Mouse (Mus musculus) testis, postnatal 10 days (tissue): ENCODE measurements around the gene Jazf1.

Experiments
- DNase-seq: peaks from one replicate; pipeline ENCODE4 v3.0.0; 2021; ENCODE audit warnings: low spot score

Jazf1 gene

DNA sequence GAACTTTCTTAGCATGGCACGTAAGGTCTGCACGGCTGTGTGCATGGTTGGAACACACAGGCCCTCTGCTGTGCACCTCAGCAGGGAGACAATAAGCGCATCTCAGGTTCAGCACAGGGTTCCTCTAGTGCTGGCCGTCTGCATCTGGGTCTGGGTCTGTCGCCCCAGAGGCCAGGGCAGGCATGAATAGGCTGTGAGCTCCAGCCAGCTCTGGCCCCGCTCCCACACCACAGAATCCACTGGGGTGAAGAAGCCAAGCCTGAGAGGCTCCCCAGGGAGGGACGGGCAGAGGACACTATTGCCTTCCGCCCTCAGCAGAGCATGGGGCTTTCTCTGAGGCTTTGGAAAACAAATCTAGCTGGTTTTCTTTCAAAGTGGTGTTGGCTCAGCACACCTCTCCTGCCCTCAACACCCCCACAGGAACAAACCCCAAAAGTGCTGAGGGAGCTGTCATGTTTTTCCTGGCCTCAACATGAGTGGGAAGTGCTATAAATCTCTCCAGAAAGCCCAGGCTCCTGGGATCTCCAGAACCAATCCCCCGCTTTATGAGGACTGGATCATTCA is 272.3 kb downstream of the Jazf1 start:
- no peak for DNase-seq

DNA sequence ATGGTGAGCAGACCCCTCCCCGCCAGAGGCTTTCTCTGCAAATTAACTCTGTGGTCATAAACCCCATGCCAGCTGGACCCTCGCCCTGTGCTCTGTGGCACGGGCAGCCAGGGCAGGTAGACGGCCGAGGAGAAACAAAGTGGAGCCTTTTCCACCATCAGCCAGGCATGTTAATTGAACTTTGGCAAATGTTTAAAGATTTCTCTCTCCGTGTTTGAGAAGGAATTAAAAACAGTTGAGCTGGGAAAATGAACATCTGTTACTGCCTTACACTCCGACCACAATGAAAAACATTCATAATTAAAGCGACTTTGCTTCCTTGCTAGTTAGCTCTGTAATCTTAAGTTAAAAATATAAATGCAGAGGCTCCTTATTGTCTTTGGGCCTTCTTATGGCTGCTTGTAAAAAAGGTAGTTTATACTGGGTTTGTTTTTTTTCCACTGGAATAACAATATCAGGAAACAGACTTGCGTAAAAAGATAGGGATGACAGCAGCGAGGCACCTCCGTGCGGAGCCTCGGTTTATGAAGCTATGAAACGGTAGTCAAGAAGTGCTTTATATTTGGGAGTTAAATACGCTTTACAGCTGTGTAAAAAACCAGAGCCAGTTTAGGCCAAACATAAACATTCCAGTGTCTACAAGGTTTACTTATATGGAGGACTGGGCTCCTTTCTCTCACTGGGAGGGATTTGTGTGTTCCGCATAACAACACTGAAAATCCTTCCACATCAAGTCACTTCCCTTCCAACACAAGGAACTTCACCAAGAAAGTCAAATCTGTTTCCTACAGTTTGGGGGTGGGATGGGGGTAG is 273.2 kb downstream of the Jazf1 start:
- DNase-seq = no peak

DNA sequence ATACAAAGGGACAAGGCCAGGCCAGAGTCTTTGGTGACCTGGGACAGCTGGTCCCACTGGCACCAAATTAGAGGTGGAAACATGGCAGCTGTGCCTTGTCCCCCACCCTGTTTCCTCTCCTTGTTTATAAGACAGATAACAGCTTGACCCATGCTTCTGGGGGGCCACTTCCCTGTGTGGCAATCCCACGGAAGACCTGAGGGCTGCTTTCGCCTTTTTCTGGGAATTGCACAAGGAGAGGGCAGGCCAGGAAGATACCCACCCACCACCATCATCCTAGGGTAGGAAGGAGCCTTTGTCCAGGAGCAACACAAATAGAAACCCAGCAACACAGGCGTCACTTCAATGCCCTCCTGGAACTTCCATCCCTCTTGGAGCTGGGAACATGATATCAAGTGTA is 276.0 kb downstream of the Jazf1 start:
- no peak for DNase-seq

DNA sequence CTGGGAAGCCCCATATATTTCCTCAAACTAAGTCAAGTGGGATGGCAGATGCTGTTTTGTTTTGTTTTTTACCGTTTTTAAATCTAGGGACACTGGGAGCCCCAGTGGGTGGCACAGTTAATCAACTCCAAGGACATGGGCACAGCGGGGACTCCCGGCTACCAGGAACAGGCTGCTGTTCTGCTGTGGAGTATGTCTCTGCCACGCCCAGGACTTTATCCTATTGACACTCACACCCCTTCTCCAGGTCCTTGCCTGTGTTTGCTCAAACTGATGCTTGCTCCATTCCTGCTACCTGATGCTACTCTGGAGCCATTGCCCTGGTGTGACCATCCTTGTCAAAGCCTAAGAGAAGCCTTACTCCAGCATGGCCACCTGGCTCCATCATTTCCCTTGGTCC is 277.6 kb downstream of the Jazf1 start:
- no peak for DNase-seq

DNA sequence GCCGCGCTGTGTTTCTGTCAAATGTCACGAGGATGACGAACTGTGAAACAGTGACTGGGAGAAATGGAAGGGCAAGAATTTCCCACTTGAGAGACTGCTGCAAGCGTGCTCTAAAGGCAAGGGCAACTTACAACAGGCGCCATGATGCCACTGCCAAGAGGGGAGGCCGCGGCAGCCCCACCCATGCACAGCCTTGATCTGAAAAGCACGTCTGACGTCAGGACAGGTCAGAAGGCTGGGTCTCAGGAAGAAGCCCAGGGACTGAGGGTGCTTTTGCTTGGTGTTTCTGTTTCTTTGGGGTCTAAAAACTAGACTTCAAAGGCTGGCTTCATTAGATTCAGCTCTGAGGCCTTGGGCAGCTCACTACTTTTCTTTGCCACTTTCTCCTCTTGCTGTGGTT is 278.1 kb downstream of the Jazf1 start:
- DNase-seq = no peak

DNA sequence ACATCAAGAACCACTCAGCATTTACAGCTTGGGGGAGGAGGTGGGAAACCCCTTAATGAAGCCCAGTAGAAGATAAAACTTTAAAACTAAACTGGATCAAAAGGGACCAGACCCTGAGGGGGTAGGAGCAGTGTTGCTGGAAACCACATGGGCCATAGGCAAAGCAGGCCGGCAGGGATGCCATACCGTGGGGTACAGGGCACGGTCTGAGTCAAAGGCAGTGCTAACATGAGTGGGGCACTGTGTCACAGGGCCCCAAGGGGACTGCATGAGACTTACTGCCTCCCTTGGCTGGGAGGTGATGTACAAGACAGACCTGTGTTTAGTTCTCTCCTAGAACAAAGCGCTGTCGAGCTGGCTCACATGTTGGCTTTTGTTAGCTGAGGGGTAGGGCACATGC is 288.9 kb downstream of the Jazf1 start:
- DNase-seq = no peak

DNA sequence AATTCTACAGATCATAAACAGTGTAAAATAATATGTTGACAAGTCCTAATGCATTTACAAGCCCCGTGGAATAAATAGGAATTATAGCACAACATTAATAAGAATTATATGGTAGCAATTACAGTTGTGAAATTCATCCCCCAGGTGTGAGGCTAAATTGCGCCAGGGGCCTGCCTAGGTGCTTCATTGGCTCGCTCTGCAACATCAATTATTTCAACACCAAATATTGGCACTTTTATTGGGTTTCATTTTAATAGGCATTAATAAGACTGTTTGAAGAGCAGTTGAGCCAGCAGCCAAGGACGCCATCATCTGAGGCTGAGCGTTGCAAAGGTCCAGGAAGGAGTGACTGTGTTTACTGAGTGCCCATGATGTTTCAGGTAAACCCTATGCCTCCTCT is 289.9 kb downstream of the Jazf1 start:
- no peak for DNase-seq

DNA sequence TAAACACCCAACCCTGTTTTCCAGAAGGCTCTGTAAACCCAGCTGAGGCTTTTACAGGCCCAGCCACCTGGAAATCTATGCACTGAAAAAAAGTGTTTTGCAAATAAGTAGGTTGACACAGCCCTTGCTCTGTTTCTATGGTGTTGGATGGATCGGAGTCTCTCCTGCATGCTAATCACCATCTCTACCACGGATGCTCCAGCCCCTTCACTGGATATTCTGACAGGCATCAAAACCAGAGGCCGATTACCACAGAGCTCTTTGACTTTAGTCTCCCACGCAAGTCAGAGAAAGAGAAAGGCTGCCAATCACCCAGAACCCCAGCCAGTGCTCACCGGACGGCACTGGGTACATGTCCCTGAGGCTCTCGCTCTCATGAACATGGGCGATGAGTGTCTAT is 291.4 kb downstream of the Jazf1 start:
- DNase-seq = peak; percentile 16

DNA sequence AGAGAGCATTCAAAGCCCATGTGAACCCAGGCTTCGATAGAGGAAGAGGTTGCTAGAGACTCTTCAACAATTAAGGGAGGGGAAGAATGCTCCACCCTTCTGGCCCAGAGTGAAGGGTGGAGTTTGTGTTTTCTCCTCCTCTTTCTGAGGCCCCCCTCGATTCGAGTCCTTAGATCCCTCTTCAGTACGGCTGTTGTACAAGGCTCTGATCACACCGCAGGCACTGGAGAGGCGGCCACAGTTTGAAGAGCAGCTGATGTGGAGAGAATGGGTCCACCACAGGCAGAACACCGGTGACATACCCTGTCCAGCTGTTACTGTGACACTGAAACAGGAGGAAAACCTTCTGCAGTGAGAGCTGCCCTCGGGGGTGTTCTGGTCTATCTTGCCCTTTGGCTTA is 292.5 kb downstream of the Jazf1 start:
- no peak for DNase-seq

DNA sequence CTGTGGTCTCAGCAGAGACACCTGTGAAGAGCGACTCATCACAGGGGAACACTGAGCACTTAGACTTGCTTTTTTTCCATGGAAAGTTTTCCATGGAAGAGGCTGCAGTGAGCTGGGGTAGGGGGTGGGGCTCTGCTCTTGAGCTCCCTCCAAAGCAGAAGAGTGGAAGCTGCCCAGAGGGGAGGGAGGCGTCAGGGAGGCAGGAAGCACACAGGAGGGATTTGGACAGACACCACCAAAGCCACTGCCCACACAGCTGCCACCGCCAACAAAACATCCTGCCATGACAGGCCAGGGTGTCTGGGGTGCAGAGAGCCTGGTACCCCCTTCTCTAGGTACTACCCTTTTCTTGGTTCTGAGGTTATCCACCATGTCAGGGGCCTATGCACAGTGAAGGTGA is 293.1 kb downstream of the Jazf1 start:
- peak; percentile 41 for DNase-seq

DNA sequence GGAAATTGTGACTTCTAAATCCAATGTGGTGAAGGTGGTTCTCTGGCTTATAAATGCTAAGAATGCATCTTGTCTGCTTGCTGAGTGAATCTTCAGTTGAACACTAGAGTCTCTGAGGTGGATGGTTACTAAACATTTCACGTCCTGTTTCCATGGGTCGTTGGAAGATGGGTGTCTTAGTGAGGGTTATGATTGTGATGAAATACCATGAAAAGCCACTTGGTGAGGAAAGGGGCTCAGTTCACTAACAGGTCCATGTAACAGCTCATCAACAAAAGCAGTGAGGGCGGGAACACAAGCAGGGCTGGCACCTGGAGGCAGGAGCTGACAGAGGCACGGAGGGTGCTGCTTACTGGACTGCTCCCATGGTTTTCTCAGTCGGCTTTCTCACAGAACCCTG is 295.3 kb downstream of the Jazf1 start:
- DNase-seq = no peak

DNA sequence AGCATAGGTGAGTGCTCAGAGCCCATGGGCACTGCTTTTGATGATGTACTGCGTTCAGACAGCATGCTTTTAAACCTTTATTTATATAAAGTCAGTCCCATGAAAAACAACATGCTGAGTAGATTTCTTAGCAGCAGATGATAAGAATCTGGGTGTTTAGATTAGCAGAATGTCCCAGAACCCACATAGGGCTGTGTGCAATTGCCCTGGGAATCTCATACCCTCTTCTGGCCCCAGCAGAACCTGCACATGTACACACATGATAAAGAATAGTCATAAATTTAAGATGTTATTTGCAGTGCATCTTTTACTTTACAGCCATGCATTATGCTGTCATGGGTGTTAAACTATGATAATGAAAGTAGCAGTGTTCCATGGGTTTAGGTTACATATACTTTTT is 297.6 kb downstream of the Jazf1 start:
- no peak for DNase-seq

DNA sequence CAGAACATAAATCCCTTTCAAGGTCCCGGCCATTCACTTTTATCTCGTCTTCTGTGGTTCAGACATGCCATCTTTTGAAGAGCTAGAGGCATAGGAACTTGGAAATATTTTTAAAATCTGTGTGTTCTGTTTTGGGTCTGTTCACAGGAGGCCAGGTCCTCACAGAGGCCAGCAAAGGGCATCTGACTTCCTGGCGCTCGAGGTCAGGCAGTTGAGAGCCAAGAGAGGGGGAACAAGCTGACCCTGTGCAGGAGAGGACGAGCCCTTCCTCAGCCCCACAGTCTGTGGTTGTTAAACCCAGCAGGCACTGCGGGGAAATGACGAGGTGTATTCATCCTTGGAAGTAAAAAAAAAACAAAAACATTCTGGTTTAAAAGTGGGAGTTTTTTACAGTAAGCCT is 303.2 kb downstream of the Jazf1 start:
- DNase-seq = no peak

DNA sequence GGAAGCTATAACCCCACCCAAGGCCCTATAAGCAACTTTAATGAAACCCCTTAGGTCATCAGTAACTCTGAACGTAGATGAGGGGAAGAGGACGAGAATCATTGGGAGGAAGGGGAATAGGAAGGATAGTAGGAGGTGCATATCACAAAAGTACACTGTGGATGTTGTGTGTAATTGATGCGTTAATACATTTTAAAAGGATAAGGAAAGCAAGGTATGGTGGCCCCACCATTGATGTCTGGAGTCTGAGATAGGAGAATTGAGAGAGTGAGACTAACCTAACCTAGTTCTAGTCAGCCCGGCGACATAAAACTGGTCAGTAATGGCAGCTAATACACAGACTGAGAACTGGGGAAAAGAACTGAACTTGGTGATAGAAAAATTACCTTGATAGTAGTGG is 315.6 kb downstream of the Jazf1 start:
- no peak for DNase-seq

DNA sequence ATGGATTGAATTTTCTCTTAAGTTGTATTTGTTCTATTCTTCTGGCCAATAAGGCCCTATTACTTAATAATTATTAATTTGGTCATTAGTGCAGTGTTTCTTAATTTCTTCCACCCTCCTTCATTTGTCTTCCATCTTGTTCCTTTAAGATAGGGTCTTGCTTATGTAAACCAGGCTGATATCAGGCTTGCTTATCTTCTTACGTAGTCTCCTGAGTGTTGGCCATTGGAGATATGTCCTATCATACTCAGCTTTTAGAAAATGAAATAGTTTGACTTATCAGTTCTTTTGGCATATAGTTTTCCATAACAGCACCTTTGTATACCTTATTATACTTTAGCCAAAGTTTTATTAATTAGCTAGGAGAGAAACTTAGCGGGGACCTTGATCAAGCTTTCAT is 333.8 kb downstream of the Jazf1 start:
- DNase-seq = no peak

DNA sequence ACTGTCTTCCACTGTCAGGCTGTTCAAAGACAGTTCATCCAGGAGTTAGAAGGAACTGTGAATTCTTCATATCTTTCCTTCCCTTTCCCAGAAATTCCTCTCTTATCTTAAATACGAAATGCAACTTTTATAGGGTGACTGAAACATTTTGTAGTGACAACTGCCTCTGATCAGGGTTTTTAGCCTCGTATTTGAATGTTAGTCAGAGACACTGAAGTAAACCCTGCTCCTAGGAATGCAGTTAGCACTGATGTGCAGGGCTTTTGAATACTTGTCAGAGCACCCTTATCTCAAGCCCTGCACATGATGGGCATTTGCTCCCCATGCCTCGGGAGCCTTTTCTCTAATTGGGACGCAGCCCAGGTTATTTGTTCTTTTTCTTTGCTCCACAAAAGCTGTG is 338.1 kb downstream of the Jazf1 start:
- DNase-seq = no peak

DNA sequence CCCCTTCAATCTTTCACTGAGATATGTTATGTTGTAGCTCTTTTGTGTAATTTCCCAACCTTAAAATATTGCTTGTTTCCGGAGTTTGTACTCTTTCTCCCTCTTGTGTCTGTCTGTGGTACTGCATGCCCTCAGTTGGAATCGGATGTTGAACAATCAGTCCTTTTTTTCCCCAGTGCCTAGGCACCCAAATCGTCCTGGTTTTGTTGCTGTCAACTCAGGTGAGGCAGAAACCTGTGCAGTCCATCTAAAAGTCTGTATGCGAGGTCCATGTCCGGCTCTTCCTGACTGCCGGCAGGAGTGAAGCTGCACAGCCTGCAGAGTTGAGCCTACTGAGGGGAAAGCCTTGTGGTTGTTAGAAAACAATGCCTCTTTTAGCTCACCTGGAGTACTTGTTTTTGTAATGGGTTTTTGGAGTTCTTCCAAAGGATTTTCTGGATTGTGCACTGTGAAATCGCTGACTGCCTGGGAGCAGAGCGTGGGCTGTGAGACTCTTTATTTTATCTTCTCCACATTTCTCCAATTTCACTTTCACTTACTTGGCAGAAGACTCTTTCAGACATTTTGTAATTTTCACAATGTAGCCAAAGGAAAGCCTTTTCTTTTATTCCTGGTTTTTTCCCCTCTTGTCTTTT is 343.5 kb downstream of the Jazf1 start:
- peak; percentile 78 for DNase-seq
